Mouse (Mus musculus): ENCODE data around the gene Gm11627.

GRCm38 (mm10) chr11:102608691-102609090, 29.4 kb upstream of the Gm11627 start:
- TF ChIP-seq EP300 (IDR thresholded peaks at IDR 0.05; ENCODE audit: low read depth) (no peak), CTCF (IDR thresholded peaks at IDR 0.05; ENCODE audit: low read depth) (no peak)
